Mouse (Mus musculus) CH12.LX (cell line): ENCODE data around the gene Hsdl1. TPM values are rescaled to one million over a fixed set of nuclear protein-coding genes. Genes with fewer than 3 reads are reported as not detected.

Experiments used
- DNase-seq: peaks from one replicate; pipeline ENCODE4 v3.0.0-alpha.2; 2013; ENCODE audit errors: extremely low read depth
- H3K27ac ChIP-seq: 2 replicates; pipeline ENCODE4 v1.5.1; 2012; ENCODE audit warnings: low read depth, mild to moderate bottlenecking, control low read depth, moderate library complexity; ENCODE audit not compliant: insufficient read depth
- H3K27me3 ChIP-seq: replicated peaks from 2 replicates; pipeline ENCODE3; 2012; ENCODE audit warnings: inconsistent platforms
- H3K36me3 ChIP-seq, 2 experiments: replicated peaks in 1 of 2; 2 replicates each; pipeline versions ENCODE3 to v1.6.1; 2012; ENCODE audit warnings: inconsistent platforms in 1 of 2, low read length in 1 of 2, mild to moderate bottlenecking in 1 of 2, mixed read lengths in 1 of 2, moderate library complexity in 1 of 2; ENCODE audit not compliant: control insufficient read depth in 1 of 2, insufficient read depth in 1 of 2
- H3K4me1 ChIP-seq, 2 experiments: 2 replicates each; pipeline ENCODE4 v1.6.1; 2012; ENCODE audit warnings: inconsistent platforms in 1 of 2, moderate library complexity in 1 of 2; ENCODE audit not compliant: insufficient read depth in 2 of 2, control insufficient read depth in 1 of 2
- H3K4me2 ChIP-seq: 2 replicates; pipeline ENCODE4 v1.6.1; 2012; ENCODE audit warnings: low read depth, mild to moderate bottlenecking, control low read depth; ENCODE audit not compliant: poor library complexity, insufficient read depth, severe bottlenecking
- H3K4me3 ChIP-seq, 3 experiments: fragments of 150-350 bp in 1 of 3; sonication (generic) in 1 of 3; replicated peaks in 1 of 3; 2 replicates each; pipeline versions ENCODE3 to v1.5.1; 2011 to 2012; ENCODE audit warnings: low read depth in 2 of 3, low read length in 2 of 3, mild to moderate bottlenecking in 2 of 3, moderate library complexity in 2 of 3, control low read depth in 1 of 3, improper control_type of control experiment in 1 of 3, inconsistent platforms in 1 of 3, mixed read lengths in 1 of 3; ENCODE audit not compliant: poor library complexity in 1 of 3
- H3K79me2 ChIP-seq: replicated peaks from 2 replicates; pipeline ENCODE4 v1.6.1; 2012; ENCODE audit warnings: mild to moderate bottlenecking, moderate library complexity; ENCODE audit not compliant: control insufficient read depth, poor library complexity, insufficient read depth, severe bottlenecking; ENCODE audit errors: extremely low read depth
- H3K9ac ChIP-seq: 2 replicates; pipeline ENCODE4 v1.6.1; 2012; ENCODE audit warnings: low read depth, mild to moderate bottlenecking, control low read depth, moderate library complexity; ENCODE audit not compliant: insufficient read depth
- H3K9me3 ChIP-seq: replicated peaks from 2 replicates; pipeline ENCODE3; 2012; ENCODE audit warnings: low read length, inconsistent platforms, mixed read lengths
- BHLHE40 ChIP-seq: IDR thresholded peaks from 2 replicates; pipeline ENCODE4 v1.6.1; 2011; ENCODE audit warnings: mild to moderate bottlenecking, low read depth, low read length, improper control_type of control experiment
- CHD1 ChIP-seq: IDR thresholded peaks from 2 replicates; pipeline ENCODE4 v1.6.1; 2012; ENCODE audit warnings: low read depth, low read length, improper control_type of control experiment, inconsistent platforms
- CHD2 ChIP-seq: IDR thresholded peaks from 2 replicates; pipeline ENCODE4 v1.6.1; 2011; ENCODE audit warnings: low read length, improper control_type of control experiment
- CTCF ChIP-seq, 2 experiments: IDR thresholded peaks in 1 of 2; conservative IDR thresholded peaks in 1 of 2; 2 replicates each; pipeline ENCODE4 v1.5.1; 2011 to 2012; ENCODE audit warnings: low read depth in 2 of 2, low read length in 2 of 2, improper control_type of control experiment in 1 of 2, inconsistent platforms in 1 of 2, mild to moderate bottlenecking in 1 of 2, moderate library complexity in 1 of 2
- ELF1 ChIP-seq: IDR thresholded peaks from 2 replicates; pipeline ENCODE4 v1.6.1; 2014; ENCODE audit warnings: low read depth, mild to moderate bottlenecking, inconsistent platforms, low read length, improper control_type of control experiment
- GABPA ChIP-seq: IDR thresholded peaks from 2 replicates; pipeline ENCODE4 v1.6.1; 2012; ENCODE audit warnings: low read depth, low read length, improper control_type of control experiment, inconsistent platforms; ENCODE audit not compliant: insufficient replicate concordance
- IRF4 ChIP-seq: IDR thresholded peaks from 2 replicates; pipeline ENCODE4 v1.6.1; 2014; ENCODE audit warnings: low read depth, mild to moderate bottlenecking, inconsistent platforms, low read length, improper control_type of control experiment
- JUND ChIP-seq: conservative IDR thresholded peaks from 2 replicates; pipeline ENCODE4 v1.6.1; 2011; ENCODE audit warnings: low read depth, low read length, improper control_type of control experiment
- KAT2A ChIP-seq: IDR thresholded peaks from 2 replicates; pipeline ENCODE4 v1.6.1; 2012; ENCODE audit warnings: low read length, improper control_type of control experiment, inconsistent platforms; ENCODE audit not compliant: insufficient replicate concordance
- MAX ChIP-seq: IDR thresholded peaks from 2 replicates; pipeline ENCODE4 v1.6.1; 2011; ENCODE audit warnings: low read length, improper control_type of control experiment
- NELFE ChIP-seq: IDR thresholded peaks from 2 replicates; pipeline ENCODE4 v1.6.1; 2011; ENCODE audit warnings: low read depth, low read length, improper control_type of control experiment
- NRF1 ChIP-seq: IDR thresholded peaks from 2 replicates; pipeline ENCODE4 v1.6.1; 2014; ENCODE audit warnings: low read depth, mild to moderate bottlenecking, inconsistent platforms, low read length, improper control_type of control experiment, moderate library complexity
- PAX5 ChIP-seq: IDR thresholded peaks from 2 replicates; pipeline ENCODE4 v1.6.1; 2012; ENCODE audit warnings: low read length, inconsistent platforms, mixed read lengths
- RCOR1 ChIP-seq: conservative IDR thresholded peaks from 2 replicates; pipeline ENCODE4 v1.6.1; 2012; ENCODE audit warnings: low read depth, mild to moderate bottlenecking, inconsistent platforms, low read length, improper control_type of control experiment
- SIN3A ChIP-seq: IDR thresholded peaks from 2 replicates; pipeline ENCODE4 v1.6.1; 2012; ENCODE audit warnings: low read length, improper control_type of control experiment, inconsistent platforms
- SMC3 ChIP-seq: IDR thresholded peaks from 2 replicates; pipeline ENCODE4 v1.6.1; 2011; ENCODE audit warnings: low read depth, low read length, improper control_type of control experiment
- TBP ChIP-seq: conservative IDR thresholded peaks from 2 replicates; pipeline ENCODE4 v1.6.1; 2011; ENCODE audit warnings: low read depth, low read length, improper control_type of control experiment
- TCF12 ChIP-seq: IDR thresholded peaks from 2 replicates; pipeline ENCODE4 v1.6.1; 2014; ENCODE audit warnings: low read depth, mild to moderate bottlenecking, inconsistent platforms, low read length, improper control_type of control experiment
- UBTF ChIP-seq: IDR thresholded peaks from 2 replicates; pipeline ENCODE4 v1.6.1; 2012; ENCODE audit warnings: low read depth, mild to moderate bottlenecking, inconsistent platforms, low read length, improper control_type of control experiment, moderate library complexity
- USF1 ChIP-seq: IDR thresholded peaks from 2 replicates; pipeline ENCODE4 v1.6.1; 2014; ENCODE audit warnings: low read depth, mild to moderate bottlenecking, inconsistent platforms, low read length, improper control_type of control experiment
- USF2 ChIP-seq: conservative IDR thresholded peaks from 2 replicates; pipeline ENCODE4 v1.6.1; 2011; ENCODE audit warnings: low read depth, low read length, improper control_type of control experiment
- ZKSCAN1 ChIP-seq: IDR thresholded peaks from 2 replicates; pipeline ENCODE4 v1.6.1; 2012; ENCODE audit warnings: low read depth, inconsistent platforms, low read length, improper control_type of control experiment, borderline replicate concordance
- ZNF384 ChIP-seq: IDR thresholded peaks from 2 replicates; pipeline ENCODE4 v1.6.1; 2012; ENCODE audit warnings: low read depth, low read length, improper control_type of control experiment, inconsistent platforms
- dilution Hi-C: fragments of 300-500 bp; cut with MboI; formaldehyde crosslinking; loops from 2 replicates; pipeline ENCODE4 v1.14.3; 2020; ENCODE audit warnings: low sequenced_read_pairs; ENCODE audit not compliant: extremely low pct_unique_long_range_greater_than_20kb, extremely low pct_ligation_motif_present
- in situ Hi-C: fragments of 300-500 bp; cut with MboI; formaldehyde crosslinking; loops from 3 replicates; pipeline ENCODE4 v1.14.3; 2019; ENCODE audit warnings: low sequenced_read_pairs, low pct_ligation_motif_present, low pct_unique_long_range_greater_than_20kb, mixed read lengths
- polyA plus RNA-seq: library from polyadenylated mRNA; unstranded; fragments of >175 nt; gene quantifications from 2 replicates; pipeline ENCODE4 v1.2.1, GENCODE M21; 2012; ENCODE audit warnings: low read depth; ENCODE audit not compliant: insufficient read length
- total RNA-seq, 2 experiments: library from RNA; depleted of rRNA; stranded (reverse); fragments of 300-350 nt in 1 of 2; fragments of >200 nt in 1 of 2; gene quantifications; 2 replicates each; pipeline ENCODE4 v1.2.3; 2012 to 2014

Gene Hsdl1
- total and polyA plus RNA-seq, 3 experiments = 5.7 to 13.6 (median 8.2) TPM

DNA sequence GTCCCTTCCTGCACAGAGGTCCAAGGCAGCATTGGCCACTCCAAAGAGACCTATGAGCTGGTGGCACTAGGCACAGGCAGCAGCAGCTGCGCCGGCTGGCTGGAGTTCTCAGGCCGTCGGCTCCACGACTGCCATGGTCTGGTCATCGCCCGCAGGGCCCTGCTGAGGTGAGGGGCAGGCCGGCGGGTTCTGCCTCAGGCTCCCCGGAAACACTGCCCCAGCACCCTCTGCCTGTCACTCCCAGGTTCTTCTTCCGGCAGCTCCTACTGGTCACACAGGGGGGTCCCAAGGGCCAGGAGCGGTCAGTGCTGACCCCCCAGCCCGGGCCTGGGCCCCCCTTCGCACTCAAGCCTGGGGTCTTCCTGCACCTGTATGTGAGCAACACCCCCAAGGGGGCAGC, 40.1 kb upstream of the Hsdl1 start:
- H3K27ac ChIP-seq = no peak overlapping the region
- H3K4me3 ChIP-seq = no peak overlapping the region
- H3K4me1 ChIP-seq = peaks cover 13% of the 10 kb centered on the region in 2 experiments
- no peak overlapping the region for H3K4me2 ChIP-seq
- in situ Hi-C loops = loop anchor here (5.0 kb wide), 1 partner anchor 178 kb away; no protein-coding TSS in a partner anchor
- dilution Hi-C loops = no loop called here
- no peak for DNase-seq
- peaks cover 77% of the 10 kb centered on the region for H3K27me3 ChIP-seq
- H3K9ac ChIP-seq = no peak overlapping the region
- H3K79me2 ChIP-seq = no peaks in the 10 kb centered on the region
- peaks cover 5% of the 10 kb centered on the region for H3K9me3 ChIP-seq
- no peaks in the 10 kb centered on the region for H3K36me3 ChIP-seq
- no peak for TF ChIP-seq JUND
- TF ChIP-seq ELF1 = no peak
- no peak for TF ChIP-seq IRF4
- TF ChIP-seq NRF1 = no peak
- TF ChIP-seq KAT2A = no peak
- no peak for TF ChIP-seq TCF12
- no peak for TF ChIP-seq ZNF384
- no peak for TF ChIP-seq GABPA
- no peak for TF ChIP-seq UBTF
- no peak for TF ChIP-seq CHD2
- TF ChIP-seq NELFE = no peak
- TF ChIP-seq MAX = no peak
- no peak for TF ChIP-seq USF1
- TF ChIP-seq ZKSCAN1 = no peak
- no peak for TF ChIP-seq TBP

DNA sequence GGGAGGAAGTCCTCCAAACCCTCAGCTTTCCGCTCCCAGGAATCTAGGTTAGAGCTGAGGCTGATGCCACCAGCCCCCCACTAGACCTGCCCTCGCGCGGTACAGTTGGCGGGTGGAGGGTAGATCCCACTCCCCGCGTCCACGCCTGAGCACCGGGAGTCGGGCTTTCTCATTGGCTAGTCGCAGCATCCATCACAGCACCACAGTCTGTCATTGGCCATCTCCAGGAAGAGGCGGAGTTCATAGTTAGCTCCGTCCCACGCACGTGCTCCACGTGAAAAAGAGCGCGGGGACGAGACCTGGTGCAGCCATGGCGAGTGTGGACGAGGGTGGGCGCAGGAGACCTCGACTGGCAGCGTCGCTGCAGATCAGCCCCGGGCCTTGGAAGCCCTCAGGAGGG, 37.5 kb upstream of the Hsdl1 start, which contains the start of gene Adad2:
Gene Adad2, plus strand, starts transcription at position 277 of the 400 bp plus-strand sequence.
- Histone ChIP-seq H3K4me1 (peaks cover 5 to 11% of the 10 kb centered on the region in 2 experiments), H3K4me3 (no peak within 1 kb of the TSS), H3K27me3 (peaks cover 57% of the 10 kb centered on the region), H3K9ac (no peak within 1 kb of the TSS), H3K79me2 (no peaks in the 10 kb centered on the region), H3K9me3 (peaks cover 19% of the 10 kb centered on the region), H3K4me2 (no peak within 1 kb of the TSS), H3K36me3 (no peaks in the 10 kb centered on the region), H3K27ac (no peak within 1 kb of the TSS)
- dilution Hi-C loops = no loop called here
- TF ChIP-seq USF1 = no peak
- no peak for TF ChIP-seq CHD1
- TF ChIP-seq RCOR1 = no peak
- TF ChIP-seq CTCF (conservative IDR thresholded peaks at IDR 0.05 in 1 of 2, IDR thresholded peaks at IDR 0.05 in 1 of 2; ENCODE audit: low read depth in 2 of 2, low read length in 2 of 2) = no peak
- TF ChIP-seq SIN3A = no peak
- no peak for TF ChIP-seq USF2
- TF ChIP-seq TCF12 = no peak
- no peak for TF ChIP-seq TBP
- TF ChIP-seq IRF4 = no peak
- no peak for TF ChIP-seq PAX5
- TF ChIP-seq SMC3 = no peak
- no peak for TF ChIP-seq GABPA
- TF ChIP-seq BHLHE40 = no peak
- in situ Hi-C loops = no loop called here
- no peak for DNase-seq
